Mouse (Mus musculus): ENCODE results near the gene Foxp4. TPM values are rescaled to one million over a fixed set of nuclear protein-coding genes. Genes with fewer than 3 reads are reported as not detected.

Foxp4 gene
- total RNA-seq, 2 experiments from 2014 or later = 10.2 to 16.1 TPM

Other genes starting within 250 kb of the Foxp4 start
- 100 to 1,000 TPM; 175 to 181 TPM for gene Tomm6, start 236.3 kb downstream of the Foxp4 start, total RNA-seq (2021)
- gene Frs3, start 235.6 kb downstream of the Foxp4 start, total RNA-seq (2021) = 1 to 10 TPM; 3.5 to 3.9 TPM
- gene Gm21981, start 230.2 kb downstream of the Foxp4 start, total RNA-seq (2021) = under 1 TPM; 0.68 to 0.88 TPM
- gene Prickle4, start 229.9 kb downstream of the Foxp4 start, total RNA-seq (2021) = under 1 TPM in 1 of 2 experiments, not detected in 1; 0.70 TPM
- gene Pgc, start 197.8 kb downstream of the Foxp4 start, total RNA-seq (2021) = not detected
- gene Tfeb, start 187.6 kb downstream of the Foxp4 start, total RNA-seq (2021) = 10 to 100 TPM; 67.9 to 70.7 TPM
- 10 to 100 TPM in 1 of 2 experiments, 1 to 10 TPM in 1; 7.2 to 10.0 TPM for gene Mdfi, start 90.0 kb downstream of the Foxp4 start, total RNA-seq (2021)
- gene 1700122O11Rik, start 113.6 kb upstream of the Foxp4 start, total RNA-seq (2021) = not detected
- gene 1700067P10Rik, start 164.7 kb upstream of the Foxp4 start, total RNA-seq (2021) = not detected
- gene 9830107B12Rik, start 221.6 kb upstream of the Foxp4 start, total RNA-seq (2021) = not detected
- gene A530064D06Rik, start 242.6 kb upstream of the Foxp4 start, total RNA-seq (2021) = under 1 TPM in 1 of 2 experiments, not detected in 1; 0.23 TPM

Data from gastrocnemius, postnatal 10 days (tissue).